Mouse (Mus musculus): ENCODE results near the gene Med26.

DNA sequence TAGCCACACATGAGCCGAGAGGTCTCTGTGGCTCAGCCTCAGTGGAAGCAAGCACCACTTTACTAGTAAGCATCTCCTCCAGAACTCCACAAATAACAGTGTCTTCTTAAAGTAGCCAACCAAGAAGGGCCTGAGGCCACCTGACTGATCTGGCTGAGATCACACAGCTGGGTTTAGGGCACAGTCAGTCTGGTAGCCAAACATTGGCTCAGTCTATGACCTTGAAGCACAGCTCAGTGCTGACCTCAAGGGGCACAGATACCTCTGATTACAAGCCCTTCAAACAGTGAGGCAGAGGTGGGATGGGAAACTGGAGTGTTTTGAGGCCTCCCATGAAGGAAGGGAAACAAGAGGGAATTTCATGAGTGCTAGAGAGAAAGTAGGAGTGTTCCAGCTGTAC lies 35.4 kb downstream of the Med26 start:
- TF ChIP-seq CTCF (IDR thresholded peaks at IDR 0.05; ENCODE audit: borderline replicate concordance, insufficient read depth, low read depth, low read length) (no peak), POLR2A (IDR thresholded peaks at IDR 0.05; ENCODE audit: borderline replicate concordance, insufficient read depth, low read length) (no peak)

Data from cerebellum, adult 2 months (tissue).